Mouse (Mus musculus) erythroblast, embryonic 14.5 days (primary cell): Measurements from ENCODE around the gene Lcn6. TPM values are rescaled to one million over a fixed set of nuclear protein-coding genes. Genes with fewer than 3 reads are reported as not detected.

Experiments
- H3K27me3 ChIP-seq: 2 replicates; pipeline ENCODE4 v1.6.1; 2012; ENCODE audit warnings: inconsistent platforms; ENCODE audit not compliant: control insufficient read depth
- H3K36me3 ChIP-seq: 2 replicates; pipeline ENCODE4 v1.6.1; 2012; ENCODE audit warnings: mild to moderate bottlenecking, inconsistent platforms; ENCODE audit not compliant: control insufficient read depth
- H3K4me1 ChIP-seq: 2 replicates; pipeline ENCODE4 v1.6.1; 2012; ENCODE audit warnings: inconsistent platforms; ENCODE audit not compliant: control insufficient read depth
- H3K4me3 ChIP-seq: replicated peaks from 2 replicates; pipeline ENCODE3; 2012; ENCODE audit warnings: moderate library complexity, mild to moderate bottlenecking, inconsistent platforms
- H3K9me3 ChIP-seq: 2 replicates; pipeline ENCODE4 v1.6.1; 2012; ENCODE audit warnings: low read length, inconsistent platforms, mixed read lengths; ENCODE audit not compliant: control insufficient read depth
- GATA1 ChIP-seq: IDR thresholded peaks from 2 replicates; pipeline ENCODE4 v1.6.1; 2012; ENCODE audit warnings: low read length, inconsistent platforms, mixed read lengths
- TAL1 ChIP-seq: IDR thresholded peaks from 3 replicates; pipeline ENCODE4 v1.6.1; 2012; ENCODE audit warnings: low read length, inconsistent platforms, mixed read lengths
- polyA plus RNA-seq: library from polyadenylated mRNA; stranded (reverse); fragments of >175 nt; gene quantifications from 2 replicates; pipeline ENCODE4 v1.2.3, GENCODE M21; 2012

Lcn6 gene
- polyA plus RNA-seq, result not detected in 2 replicates

DNA sequence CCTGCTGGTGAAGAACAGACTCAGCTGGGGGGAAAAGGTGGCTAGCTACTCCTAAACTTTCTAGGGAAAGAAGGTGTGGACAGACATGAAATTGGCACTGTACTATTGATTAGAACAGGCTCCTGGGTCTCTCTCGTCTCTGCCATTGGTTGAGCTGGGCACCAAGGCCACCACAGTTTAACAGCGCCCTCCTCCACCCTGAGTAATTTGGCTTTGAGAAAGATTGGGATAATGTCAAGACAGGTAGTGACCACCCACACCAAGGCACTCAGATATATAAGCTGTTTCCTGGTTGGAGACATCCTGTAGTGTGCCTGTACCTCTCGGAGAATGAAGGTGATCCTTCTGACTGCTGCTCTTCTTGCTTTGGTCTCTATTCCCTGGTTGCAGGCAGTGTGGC is at the start of gene Lcn6:
TSS of gene Lcn6 (plus strand) at position 301 of the 400 bp plus-strand sequence.
- no peak within 1 kb of the TSS for H3K4me3 ChIP-seq
- H3K27me3 ChIP-seq, result no peaks in the 10 kb centered on the region
- H3K36me3 ChIP-seq, result no peaks in the 10 kb centered on the region
- H3K4me1 ChIP-seq, result no peaks in the 10 kb centered on the region
- no peaks in the 10 kb centered on the region for H3K9me3 ChIP-seq
- TF ChIP-seq GATA1 (no peak), TAL1 (no peak)

DNA sequence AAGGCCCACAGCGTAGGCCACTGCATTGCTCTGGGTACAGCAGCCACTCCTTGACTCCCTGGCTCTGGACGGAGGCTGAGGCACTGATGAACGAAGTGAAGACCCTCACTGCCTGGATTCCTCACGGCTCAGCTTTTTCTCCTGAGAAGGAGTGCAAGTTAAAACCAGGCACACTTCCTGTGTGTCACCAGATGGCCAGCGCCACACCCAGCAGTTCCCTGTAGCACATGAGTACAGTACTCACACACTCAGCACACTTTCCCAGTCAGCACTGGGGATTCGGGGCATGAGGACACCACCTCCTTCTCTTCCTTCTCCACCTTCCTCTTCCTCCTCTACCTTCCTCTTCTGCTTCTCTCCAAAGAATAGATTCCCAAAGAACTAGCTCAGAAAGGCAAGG is 48.8 kb upstream of the Lcn6 start, which contains the start of gene Fcna:
TSS of gene Fcna (minus strand) at position 220 of the 400 bp plus-strand sequence.
- peaks cover 4% of the 10 kb centered on the region for H3K27me3 ChIP-seq
- TF ChIP-seq GATA1 (no peak), TAL1 (no peak)
- H3K4me3 ChIP-seq, result no peak within 1 kb of the TSS
- H3K4me1 ChIP-seq, result no peaks in the 10 kb centered on the region
- H3K36me3 ChIP-seq, result no peaks in the 10 kb centered on the region
- H3K9me3 ChIP-seq, result no peaks in the 10 kb centered on the region

DNA sequence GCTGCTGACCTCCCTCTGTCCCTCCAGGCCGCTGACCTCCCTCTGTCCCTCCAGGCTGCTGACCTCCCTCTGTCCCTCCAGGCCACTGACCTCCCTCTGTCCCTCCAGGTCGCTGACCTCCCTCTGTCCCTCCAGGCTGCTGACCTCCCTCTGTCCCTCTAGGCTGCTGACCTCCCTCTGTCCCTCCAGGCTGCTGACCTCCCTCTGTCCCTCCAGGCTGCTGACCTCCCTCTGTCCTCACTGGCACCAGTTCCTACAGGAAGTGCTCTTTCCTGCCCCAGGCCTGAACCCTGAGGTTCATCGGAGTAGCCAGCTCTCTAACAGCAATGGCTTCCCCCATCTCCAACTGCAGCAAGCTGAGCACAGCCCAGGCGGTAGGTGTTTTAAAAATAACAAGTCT is 47.8 kb upstream of the Lcn6 start:
- no peak for TF ChIP-seq GATA1
- no peak for TF ChIP-seq TAL1
- Histone ChIP-seq H3K36me3 (no peaks in the 10 kb centered on the region), H3K4me3 (no peak overlapping the region), H3K9me3 (no peaks in the 10 kb centered on the region), H3K27me3 (peaks cover 4% of the 10 kb centered on the region), H3K4me1 (no peaks in the 10 kb centered on the region)

DNA sequence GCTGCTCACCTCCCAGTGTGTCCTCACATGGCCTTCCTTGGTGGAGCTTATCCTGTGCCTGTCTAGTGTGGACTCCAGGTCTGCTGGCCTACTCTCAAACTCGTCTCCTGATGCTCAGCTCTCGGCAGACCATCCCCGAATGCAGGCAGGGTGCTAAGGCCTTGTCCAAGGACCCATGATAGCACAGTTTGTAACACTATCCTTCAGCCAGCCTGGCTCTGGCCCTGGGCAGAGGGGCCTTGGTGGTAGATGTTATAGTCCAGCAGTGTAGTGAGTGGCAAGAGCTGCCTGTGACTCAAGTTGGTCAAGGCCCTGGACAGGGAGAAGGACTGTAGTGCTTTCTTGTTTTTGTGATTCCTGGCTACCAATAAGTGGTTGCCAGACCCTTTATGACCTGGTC is 43.0 kb upstream of the Lcn6 start:
- Histone ChIP-seq H3K36me3 (no peaks in the 10 kb centered on the region), H3K9me3 (no peaks in the 10 kb centered on the region), H3K4me3 (no peak overlapping the region), H3K27me3 (peaks cover 2% of the 10 kb centered on the region; the same call in 1 of the 2 replicates), H3K4me1 (no peaks in the 10 kb centered on the region)
- TF ChIP-seq GATA1 (no peak), TAL1 (no peak)

DNA sequence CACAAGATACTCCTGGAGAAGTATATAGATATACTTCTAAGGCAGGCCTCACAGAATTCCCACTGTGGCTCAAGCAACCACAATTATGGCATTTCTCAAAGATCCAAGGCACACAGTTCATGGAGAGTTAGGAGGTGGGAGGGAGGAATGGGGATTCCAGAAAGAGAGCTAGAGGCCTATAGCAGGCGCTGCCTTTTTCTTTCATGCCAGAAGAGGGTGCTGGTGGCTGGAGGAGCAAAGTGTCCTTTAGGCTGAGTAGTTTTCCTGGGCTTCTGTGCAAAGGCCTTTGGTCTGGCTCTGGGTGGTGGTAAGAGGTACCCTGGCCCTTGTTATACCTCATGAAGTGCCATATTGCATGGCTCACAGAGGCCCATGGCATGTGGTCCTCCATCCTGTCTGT is 42.5 kb upstream of the Lcn6 start:
- Histone ChIP-seq H3K36me3 (no peaks in the 10 kb centered on the region), H3K9me3 (no peaks in the 10 kb centered on the region), H3K27me3 (no peaks in the 10 kb centered on the region), H3K4me3 (no peak overlapping the region), H3K4me1 (no peaks in the 10 kb centered on the region)
- TF ChIP-seq GATA1 (no peak), TAL1 (no peak)

DNA sequence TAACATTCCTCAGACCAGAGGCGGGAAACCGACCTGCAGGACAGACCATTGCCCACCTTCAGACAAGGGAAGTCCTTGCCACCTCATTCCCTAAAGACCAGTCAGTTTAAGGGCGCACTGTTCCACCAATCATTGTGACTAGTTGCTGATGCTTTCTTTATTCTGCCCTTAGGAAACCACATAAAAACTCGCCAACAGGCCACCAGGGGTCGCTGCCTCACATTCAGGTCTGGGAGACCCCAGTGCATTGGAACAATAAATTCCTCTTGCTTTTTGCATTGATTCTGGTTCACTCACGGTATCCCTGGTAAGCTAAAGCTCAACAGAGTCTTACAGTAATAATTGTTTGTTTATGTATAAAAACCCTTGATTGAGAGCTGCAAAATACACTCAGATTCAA is 36.7 kb upstream of the Lcn6 start:
- H3K4me3 ChIP-seq, result no peak overlapping the region
- H3K36me3 ChIP-seq, result no peaks in the 10 kb centered on the region
- no peaks in the 10 kb centered on the region for H3K4me1 ChIP-seq
- TF ChIP-seq GATA1 (no peak), TAL1 (no peak)
- H3K9me3 ChIP-seq, result no peaks in the 10 kb centered on the region
- no peaks in the 10 kb centered on the region for H3K27me3 ChIP-seq

DNA sequence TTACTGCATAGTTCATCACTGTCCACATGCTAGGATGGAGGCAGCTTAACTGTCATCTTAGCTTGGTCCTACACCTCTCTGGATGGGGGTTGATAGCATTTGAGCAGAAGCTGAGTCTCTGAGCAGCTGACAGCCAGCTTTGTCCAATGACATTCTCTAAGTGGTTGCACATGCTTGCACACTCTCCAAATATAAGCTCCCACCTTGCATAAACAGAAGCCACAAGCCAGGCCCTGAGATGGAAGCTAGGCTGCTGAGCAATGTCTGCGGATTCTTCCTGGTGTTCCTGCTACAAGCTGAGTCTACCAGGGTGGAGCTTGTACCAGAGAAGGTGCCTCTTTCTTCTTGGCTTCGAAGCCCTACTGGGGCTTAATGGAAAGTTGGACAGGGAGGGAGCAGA is 23.7 kb upstream of the Lcn6 start, which contains the start of gene Lcn8:
TSS of gene Lcn8 (plus strand) at position 219 of the 400 bp plus-strand sequence.
- Histone ChIP-seq H3K4me1 (no peaks in the 10 kb centered on the region), H3K36me3 (no peaks in the 10 kb centered on the region), H3K9me3 (no peaks in the 10 kb centered on the region), H3K4me3 (no peak within 1 kb of the TSS), H3K27me3 (no peaks in the 10 kb centered on the region)
- TF ChIP-seq TAL1 (no peak), GATA1 (no peak)

DNA sequence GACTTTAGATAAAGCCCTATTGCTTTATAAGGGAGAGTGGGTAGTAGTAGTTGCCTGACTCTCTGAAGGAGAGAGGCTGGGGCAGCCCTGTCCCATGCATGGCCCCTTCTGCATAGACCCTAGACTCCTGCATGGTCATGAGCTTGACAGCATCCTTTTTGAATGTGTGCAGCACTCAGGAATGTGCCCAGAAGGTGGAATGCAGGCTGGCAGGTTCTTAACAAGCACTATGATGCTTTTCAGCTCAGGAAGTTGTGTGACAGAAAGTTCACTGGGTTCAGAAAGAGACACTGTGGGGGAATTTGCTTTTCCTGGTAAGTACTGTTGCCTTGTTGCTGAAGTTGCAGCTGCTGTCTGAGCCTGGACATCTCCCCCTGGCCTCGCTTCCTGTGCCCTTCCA is 22.1 kb upstream of the Lcn6 start:
- H3K36me3 ChIP-seq, result no peaks in the 10 kb centered on the region
- no peaks in the 10 kb centered on the region for H3K4me1 ChIP-seq
- TF ChIP-seq GATA1 (no peak), TAL1 (no peak)
- no peak overlapping the region for H3K4me3 ChIP-seq
- no peaks in the 10 kb centered on the region for H3K9me3 ChIP-seq
- H3K27me3 ChIP-seq, result no peaks in the 10 kb centered on the region

DNA sequence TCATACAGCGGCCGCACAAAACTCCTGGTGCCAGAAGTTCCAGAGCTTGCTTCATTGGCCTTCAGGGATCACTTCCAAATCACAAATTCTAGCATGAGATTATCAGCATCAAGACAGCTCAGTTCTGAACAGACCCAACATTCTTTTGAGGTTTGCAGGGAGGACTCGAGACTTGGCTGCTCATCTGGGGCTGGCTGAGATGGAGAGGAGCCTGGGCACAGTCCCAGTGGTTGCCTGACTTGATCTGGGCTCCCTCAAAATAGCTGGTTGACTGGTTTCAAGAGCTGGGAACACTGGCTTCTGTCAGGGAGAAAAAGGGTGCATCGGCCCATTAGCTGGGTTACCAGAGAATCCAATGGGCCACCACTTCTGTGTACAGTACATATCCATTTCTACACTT is 19.9 kb upstream of the Lcn6 start:
- no peaks in the 10 kb centered on the region for H3K4me1 ChIP-seq
- H3K9me3 ChIP-seq, result no peaks in the 10 kb centered on the region
- H3K4me3 ChIP-seq, result no peak overlapping the region
- TF ChIP-seq TAL1, result no peak
- TF ChIP-seq GATA1, result no peak
- no peaks in the 10 kb centered on the region for H3K36me3 ChIP-seq
- no peaks in the 10 kb centered on the region for H3K27me3 ChIP-seq

DNA sequence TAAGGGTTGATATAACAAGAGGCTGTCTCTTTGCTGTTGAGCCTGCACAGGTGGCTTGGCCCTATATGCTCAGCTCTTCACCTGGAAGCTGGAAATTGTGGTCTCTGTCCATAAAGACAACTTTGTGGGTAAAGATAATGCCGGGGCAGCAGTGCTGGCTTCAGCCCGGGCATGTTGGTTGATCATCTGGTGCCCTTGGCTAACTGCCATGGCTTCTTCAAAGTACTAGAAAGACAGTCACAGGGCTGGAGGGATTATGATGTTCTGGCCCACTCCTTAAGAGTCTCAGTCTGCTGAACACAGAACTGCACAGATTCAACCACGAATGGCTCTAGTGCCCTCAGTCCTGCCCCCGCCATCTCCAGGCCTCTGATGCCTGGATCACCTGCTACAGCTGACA is 19.3 kb upstream of the Lcn6 start:
- Histone ChIP-seq H3K9me3 (no peaks in the 10 kb centered on the region), H3K27me3 (no peaks in the 10 kb centered on the region), H3K36me3 (no peaks in the 10 kb centered on the region), H3K4me1 (no peaks in the 10 kb centered on the region), H3K4me3 (no peak overlapping the region)
- TF ChIP-seq TAL1 (no peak), GATA1 (no peak)
